30 mouse cellular contexts compared by ENCODE assay signal in genomic region chr14:75711731-75712130, GRCm38 (mm10).
"Had no signal": no experiment of that assay in that cellular context is flagged by ENCODE, and none has a peak within 500 bp of the region (broad histone marks: within the 10 kb centered on the region; RNA-seq: fewer than 3 reads in every experiment).

No protein-coding gene starts in this region.

- ATAC-seq: liver, embryonic 12.5 days; liver, postnatal 0 days; lung, postnatal 0 days; midbrain, embryonic 13.5 days; midbrain, embryonic 15.5 days had no signal

- H3K9ac ChIP-seq: limb, embryonic 12.5 days; limb, embryonic 13.5 days; limb, embryonic 15.5 days; liver, embryonic 12.5 days; liver, embryonic 13.5 days; liver, embryonic 14.5 days; liver, embryonic 15.5 days; liver, postnatal 0 days; lung, embryonic 14.5 days; lung, embryonic 15.5 days; midbrain, embryonic 12.5 days; midbrain, embryonic 13.5 days; midbrain, embryonic 15.5 days; neural tube, embryonic 12.5 days had no signal

- H3K27ac ChIP-seq: limb, embryonic 10.5 days; limb, embryonic 12.5 days; limb, embryonic 13.5 days; limb, embryonic 15.5 days; liver, embryonic 12.5 days; liver, embryonic 13.5 days; liver, embryonic 14.5 days; liver, embryonic 15.5 days; lung, embryonic 15.5 days; macrophage; midbrain, embryonic 10.5 days; midbrain, embryonic 12.5 days; midbrain, embryonic 13.5 days; midbrain, embryonic 15.5 days; neural tube, embryonic 12.5 days had no signal

- H3K4me2 ChIP-seq: limb, embryonic 12.5 days; limb, embryonic 13.5 days; limb, embryonic 15.5 days; liver, embryonic 11.5 days; liver, embryonic 12.5 days; liver, embryonic 13.5 days; liver, embryonic 15.5 days; lung, embryonic 14.5 days; lung, embryonic 15.5 days; midbrain, embryonic 12.5 days; midbrain, embryonic 13.5 days; midbrain, embryonic 15.5 days; neural tube, embryonic 12.5 days had no signal

- H3K4me1 ChIP-seq: limb, embryonic 10.5 days; limb, embryonic 12.5 days; limb, embryonic 13.5 days; limb, embryonic 15.5 days; liver, embryonic 12.5 days; liver, embryonic 13.5 days; liver, embryonic 15.5 days; lung, embryonic 15.5 days; megakaryocyte, embryonic 14.5 days; midbrain, embryonic 12.5 days; midbrain, embryonic 13.5 days; midbrain, embryonic 15.5 days had no signal

- H3K27me3 ChIP-seq: limb, embryonic 12.5 days; limb, embryonic 13.5 days; limb, embryonic 15.5 days; liver, embryonic 12.5 days; liver, embryonic 13.5 days; liver, embryonic 15.5 days; lung, embryonic 15.5 days; megakaryocyte, embryonic 14.5 days; midbrain, embryonic 12.5 days; midbrain, embryonic 13.5 days; midbrain, embryonic 15.5 days; neural tube, embryonic 12.5 days had no signal

- H3K9me3 ChIP-seq: limb, embryonic 10.5 days; limb, embryonic 12.5 days; limb, embryonic 13.5 days; limb, embryonic 15.5 days; liver, embryonic 12.5 days; liver, embryonic 13.5 days; liver, embryonic 15.5 days; lung, embryonic 15.5 days; megakaryocyte, embryonic 14.5 days; midbrain, embryonic 10.5 days; midbrain, embryonic 12.5 days; midbrain, embryonic 13.5 days; midbrain, embryonic 15.5 days; neural tube, embryonic 12.5 days had no signal

- H3K4me3 ChIP-seq: limb, embryonic 10.5 days; limb, embryonic 12.5 days; limb, embryonic 13.5 days; limb, embryonic 15.5 days; liver, embryonic 12.5 days; liver, embryonic 13.5 days; liver, embryonic 15.5 days; lung, embryonic 15.5 days; megakaryocyte, embryonic 14.5 days; midbrain, embryonic 10.5 days; midbrain, embryonic 12.5 days; midbrain, embryonic 13.5 days; midbrain, embryonic 15.5 days; myocyte; neural tube, embryonic 12.5 days had no signal

- DNase-seq: left cerebral cortex, postnatal 4 days; liver; liver, embryonic 13.5 days; liver, postnatal 0 days; lung, adult 18-20 months; lung, adult 2 months; lung, embryonic 14.5 days; lung, postnatal 10 days; lung, postnatal 14 days; lung, postnatal 36 days; lung, postnatal 4 days; midbrain, embryonic 14.5 days had no signal
